Mouse (Mus musculus) inflammation-experienced regulatory T-cells, adult 6 months (primary cell): ENCODE data around the gene C6. TPM values are rescaled to one million over a fixed set of nuclear protein-coding genes. Genes with fewer than 3 reads are reported as not detected.

ENCODE experiments used
- ATAC-seq: one replicate; pipeline ENCODE4 v1.8.0; 2017
- polyA plus RNA-seq, 3 experiments: library from polyadenylated mRNA; unstranded; fragments of 100-300 nt; shearing (Covaris generic); gene quantifications; one replicate each; pipeline ENCODE4 v1.2.1; 2017

Gene C6
- under 1 TPM in 1 of 3 experiments, not detected in 2; 0.21 TPM for polyA plus RNA-seq

- no peak for ATAC-seq
These were observed at the start of gene C6 for GRCm38 (mm10) chr15:4726830-4727310. Gene C6, plus strand, starts transcription at chr15:4727175.

- no peak for ATAC-seq
These were observed 29.4 kb upstream of the C6 start for GRCm38 (mm10) chr15:4697604-4698003.

- ATAC-seq, result no peak
These were observed 7.2 kb downstream of the C6 start for GRCm38 (mm10) chr15:4734150-4734549.

- ATAC-seq, result no peak
These were observed 8.1 kb downstream of the C6 start for GRCm38 (mm10) chr15:4734996-4735609.

- no peak for ATAC-seq
These were observed 20.7 kb downstream of the C6 start for GRCm38 (mm10) chr15:4747656-4748055.

- ATAC-seq, result no peak
These were observed 63.4 kb downstream of the C6 start for GRCm38 (mm10) chr15:4790378-4790777.

GRCm38 (mm10) chr15:4796861-4797260, 69.9 kb downstream of the C6 start:
- no peak for ATAC-seq

GRCm38 (mm10) chr15:4804256-4804655, 77.3 kb downstream of the C6 start:
- ATAC-seq, result no peak

GRCm38 (mm10) chr15:4808131-4808530, 81.2 kb downstream of the C6 start:
- no peak for ATAC-seq

GRCm38 (mm10) chr15:4814976-4815375, 88.0 kb downstream of the C6 start:
- ATAC-seq, result no peak

- ATAC-seq, result no peak
These were observed 88.7 kb downstream of the C6 start for GRCm38 (mm10) chr15:4815711-4816110.

- ATAC-seq, result no peak
These were observed 89.9 kb downstream of the C6 start for GRCm38 (mm10) chr15:4816752-4817493.

- no peak for ATAC-seq
These were observed 91.5 kb downstream of the C6 start for GRCm38 (mm10) chr15:4818437-4818836.

GRCm38 (mm10) chr15:4821161-4821560, 94.2 kb downstream of the C6 start:
- ATAC-seq, result no peak

GRCm38 (mm10) chr15:4821824-4822223, 94.8 kb downstream of the C6 start:
- ATAC-seq, result no peak

GRCm38 (mm10) chr15:4827736-4828135, 100.8 kb downstream of the C6 start:
- ATAC-seq, result no peak

- ATAC-seq, result no peak
These were observed 109.4 kb downstream of the C6 start for GRCm38 (mm10) chr15:4836354-4836753.

- ATAC-seq, result no peak
These were observed 123.0 kb downstream of the C6 start for GRCm38 (mm10) chr15:4850015-4850414.

Other genes starting within 250 kb of the C6 start
- gene Mroh2b, start 171.6 kb downstream of the C6 start, polyA plus RNA-seq, result not detected